ENCODE assay signal across 26 mouse cellular contexts in the genomic region with DNA sequence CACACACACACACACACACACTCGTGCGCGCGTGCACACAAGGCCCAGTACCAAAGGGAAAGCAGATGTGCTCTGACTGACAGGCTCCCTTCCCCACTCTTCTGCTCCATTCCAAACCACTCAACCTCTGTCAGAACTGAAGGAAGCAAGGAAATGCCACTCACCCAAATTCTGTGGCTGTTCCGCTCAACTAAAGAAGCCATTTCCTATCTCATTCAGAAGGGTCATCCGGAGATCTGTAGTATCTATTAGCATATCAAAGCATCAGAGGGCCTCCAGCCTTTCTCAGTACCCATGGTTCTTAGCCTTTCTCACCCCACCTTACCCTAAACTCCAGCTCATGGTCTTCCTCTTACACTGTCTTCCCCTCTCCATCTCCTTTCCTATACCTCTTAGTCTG.
"Had no signal": no experiment of that assay in that cellular context is flagged by ENCODE, and none has a peak within 500 bp of the region (broad histone marks: within the 10 kb centered on the region; RNA-seq: fewer than 3 reads in every experiment).

No protein-coding gene starts in this region.

- H3K9me3 ChIP-seq: heart, embryonic 13.5 days; heart, embryonic 15.5 days; hindbrain, embryonic 10.5 days; hindbrain, embryonic 12.5 days; limb, embryonic 10.5 days; limb, embryonic 12.5 days; liver, embryonic 13.5 days had no signal

- H3K4me3 ChIP-seq: heart, adult 2 months; heart, embryonic 13.5 days; heart, embryonic 15.5 days; hindbrain, embryonic 10.5 days; hindbrain, embryonic 12.5 days; layer of hippocampus, adult 2 months; left cerebral cortex, adult 2 months; limb, embryonic 10.5 days; limb, embryonic 12.5 days; liver, embryonic 13.5 days had no signal

- H3K4me2 ChIP-seq: heart, embryonic 11.5 days; heart, embryonic 13.5 days; heart, embryonic 15.5 days; hindbrain, embryonic 12.5 days; hindbrain, embryonic 14.5 days; liver, embryonic 11.5 days; liver, embryonic 13.5 days had no signal

- H3K36me3 ChIP-seq: heart, embryonic 13.5 days; heart, embryonic 15.5 days; hindbrain, embryonic 10.5 days; hindbrain, embryonic 12.5 days; limb, embryonic 10.5 days; limb, embryonic 12.5 days; liver, embryonic 13.5 days had no signal

- DNase-seq: gastrocnemius, postnatal 14 days; gastrocnemius, postnatal 36 days; heart, adult 11 months; heart, adult 2 months; heart, postnatal 14 days; heart, postnatal 4 days; kidney, adult 18-20 months; kidney, adult 8-10 months; kidney, postnatal 10 days; kidney, postnatal 25 days; kidney, postnatal 4 days; liver; liver, embryonic 13.5 days had no signal

- H3K9ac ChIP-seq: heart, embryonic 13.5 days; heart, embryonic 15.5 days; hindbrain, embryonic 12.5 days; hindbrain, embryonic 14.5 days; limb, embryonic 12.5 days; liver, embryonic 13.5 days had no signal

- H3K27me3 ChIP-seq: hindbrain, embryonic 12.5 days; liver, embryonic 13.5 days had no signal

- ATAC-seq: hindbrain, embryonic 16.5 days; intestine, postnatal 0 days had no signal

- H3K4me1 ChIP-seq: heart, embryonic 13.5 days; heart, embryonic 15.5 days; hindbrain, embryonic 12.5 days; liver, embryonic 13.5 days had no signal

- H3K27ac ChIP-seq: heart, adult 2 months; heart, embryonic 13.5 days; heart, embryonic 15.5 days; hindbrain, embryonic 10.5 days; hindbrain, embryonic 12.5 days; hindbrain, embryonic 14.5 days; layer of hippocampus, adult 2 months; left cerebral cortex, adult 2 months; limb, embryonic 10.5 days; limb, embryonic 12.5 days; liver, embryonic 13.5 days had no signal
